Mouse (Mus musculus): ENCODE results near the gene Fam205c.

GRCm38 (mm10) chr4:42917402-42917774, 43.4 kb upstream of the Fam205c start:
- TF ChIP-seq CTCF (IDR thresholded peaks at IDR 0.05; ENCODE audit: insufficient read depth, low read length) (no peak), POLR2A (IDR thresholded peaks at IDR 0.05; ENCODE audit: borderline replicate concordance, extremely low read depth, low read depth, low read length) (no peak)

All from lung, adult 2 months (tissue).